Mouse (Mus musculus): ENCODE measurements around the gene Cd2bp2. TPM values are rescaled to one million over a fixed set of nuclear protein-coding genes. Genes with fewer than 3 reads are reported as not detected.

Cd2bp2 gene
- total and polyA plus RNA-seq, 2 experiments = 11.8 to 12.4 TPM

DNA sequence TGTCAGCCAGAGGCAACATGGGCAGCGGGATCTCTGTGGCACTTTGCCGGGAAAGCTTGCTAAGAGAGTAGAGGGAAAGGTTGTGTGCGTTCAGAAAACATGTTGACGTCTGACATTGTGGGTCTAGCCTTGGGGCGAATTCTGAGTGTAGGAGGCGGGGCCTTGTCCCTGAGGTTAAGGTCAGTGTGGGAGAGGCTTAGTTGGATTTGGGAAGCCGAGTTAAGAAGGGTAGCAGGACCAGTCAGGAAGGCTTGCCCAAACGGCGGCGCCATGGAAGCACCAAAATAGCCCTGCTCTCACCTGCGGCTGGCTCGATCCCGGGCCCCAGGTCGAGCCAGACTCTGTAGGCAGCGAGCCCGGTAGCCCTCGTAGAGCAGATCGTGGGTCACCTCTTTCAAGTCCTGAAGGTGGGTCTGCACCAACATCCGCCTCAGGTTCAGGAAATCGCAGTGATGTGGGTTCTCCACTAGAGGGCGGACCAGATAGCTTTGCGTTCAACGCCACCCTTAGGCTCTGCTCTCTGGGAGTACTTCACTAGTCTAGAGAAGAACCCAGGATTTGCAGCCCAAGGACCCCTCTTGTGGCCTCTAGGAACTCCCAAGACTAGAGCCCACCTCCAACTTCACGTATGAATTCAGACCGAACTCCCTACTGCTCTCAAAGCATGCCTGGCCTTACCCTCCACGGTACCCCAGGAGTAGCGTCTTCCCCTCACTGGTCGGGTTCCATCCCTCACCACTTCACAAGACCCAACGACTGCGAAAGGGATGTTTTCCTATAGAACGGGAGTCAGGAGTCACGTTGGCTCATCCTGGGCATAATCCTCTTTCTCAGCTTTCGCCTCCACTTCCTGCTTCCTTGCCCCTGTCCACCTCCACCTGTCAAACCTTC lies 19.4 kb upstream of the Cd2bp2 start:
- H3K36me3 ChIP-seq (ENCODE audit: control insufficient read depth, insufficient read depth, low read length) = no peaks in the 10 kb centered on the region
- peak overlapping the region; percentile 45 for H3K9ac ChIP-seq (ENCODE audit: low read depth, low read length)
- H3K4me1 ChIP-seq (ENCODE audit: control insufficient read depth, insufficient read depth, low read length) = no peaks in the 10 kb centered on the region
- H3K79me2 ChIP-seq (ENCODE audit: control insufficient read depth, insufficient read depth, low read length) = no peaks in the 10 kb centered on the region
- DNase-seq (ENCODE audit: extremely low read depth, low read depth, low spot score) = peak; percentile 58
- no peak overlapping the region for H3K27ac ChIP-seq (replicated peaks; ENCODE audit: insufficient read depth, low read depth, low read length)
- 25% methylated on average over 33 of the region's 33 CpGs for WGBS
- no peaks in the 10 kb centered on the region for H3K27me3 ChIP-seq (ENCODE audit: control insufficient read depth, insufficient read depth, low read length)
- H3K4me3 ChIP-seq (ENCODE audit: insufficient read depth, low read depth, low read length) = peak overlapping the region; percentile 47
- TF ChIP-seq POLR2A (IDR thresholded peaks at IDR 0.05; ENCODE audit: extremely low read depth, insufficient read depth, low read length) (no peak), CTCF (IDR thresholded peaks at IDR 0.05; ENCODE audit: low read depth, low read length) (peak; percentile 91)

DNA sequence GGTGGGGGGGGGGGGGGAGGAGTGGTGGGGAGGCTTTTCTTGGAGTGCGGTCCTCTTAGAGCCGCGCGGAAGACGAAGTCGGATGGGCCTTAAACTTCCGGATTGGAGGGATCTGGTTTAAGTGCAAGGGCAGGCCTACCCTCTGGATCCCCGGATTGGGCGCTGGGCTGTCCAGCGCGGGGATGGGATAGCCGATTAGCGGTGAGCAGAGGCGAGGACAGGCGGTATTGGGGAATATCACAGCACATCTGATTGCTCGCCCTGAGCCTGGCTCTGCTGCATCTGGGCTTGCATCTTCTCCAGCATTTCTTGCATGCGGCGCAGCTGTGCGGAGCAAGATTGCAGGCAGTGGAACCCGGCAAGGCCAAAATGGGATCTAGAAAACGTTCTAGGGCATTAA lies 18.7 kb upstream of the Cd2bp2 start:
- H3K9ac ChIP-seq (ENCODE audit: low read depth, low read length) = peak overlapping the region; percentile 7; the same call in 1 of the 2 replicates
- H3K27ac ChIP-seq (replicated peaks; ENCODE audit: insufficient read depth, low read depth, low read length) = no peak overlapping the region
- H3K27me3 ChIP-seq (ENCODE audit: control insufficient read depth, insufficient read depth, low read length) = no peaks in the 10 kb centered on the region
- no peaks in the 10 kb centered on the region for H3K4me1 ChIP-seq (ENCODE audit: control insufficient read depth, insufficient read depth, low read length)
- no peaks in the 10 kb centered on the region for H3K36me3 ChIP-seq (ENCODE audit: control insufficient read depth, insufficient read depth, low read length)
- H3K4me3 ChIP-seq (ENCODE audit: insufficient read depth, low read depth, low read length) = peak overlapping the region; percentile 12; the same call in 1 of the 2 replicates
- no peak for DNase-seq (ENCODE audit: extremely low read depth, low read depth, low spot score)
- no peaks in the 10 kb centered on the region for H3K79me2 ChIP-seq (ENCODE audit: control insufficient read depth, insufficient read depth, low read length)
- 72% methylated on average over 21 of the region's 21 CpGs for WGBS
- TF ChIP-seq CTCF (IDR thresholded peaks at IDR 0.05; ENCODE audit: low read depth, low read length) = no peak
- no peak for TF ChIP-seq POLR2A (IDR thresholded peaks at IDR 0.05; ENCODE audit: extremely low read depth, insufficient read depth, low read length)

DNA sequence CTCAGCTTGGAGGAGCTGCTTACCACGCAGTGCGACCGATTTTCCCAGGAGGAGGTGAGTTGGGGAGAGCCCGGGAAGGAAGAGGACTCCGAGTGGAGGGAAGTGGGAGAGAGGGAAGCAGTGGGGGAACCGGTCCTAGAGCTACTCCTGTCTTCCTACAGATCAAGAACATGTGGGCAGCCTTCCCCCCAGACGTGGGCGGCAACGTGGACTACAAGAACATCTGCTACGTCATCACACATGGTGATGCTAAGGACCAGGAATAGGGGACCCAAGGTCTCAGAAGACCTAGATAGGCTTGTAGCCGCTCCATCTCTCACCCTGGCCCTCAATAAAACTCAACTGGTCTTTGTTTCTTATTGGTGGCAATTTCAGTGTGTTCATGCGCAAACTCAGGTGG lies 18.1 kb upstream of the Cd2bp2 start:
- H3K9ac ChIP-seq (ENCODE audit: low read depth, low read length) = no peak overlapping the region
- no peaks in the 10 kb centered on the region for H3K4me1 ChIP-seq (ENCODE audit: control insufficient read depth, insufficient read depth, low read length)
- no peak for DNase-seq (ENCODE audit: extremely low read depth, low read depth, low spot score)
- H3K27ac ChIP-seq (replicated peaks; ENCODE audit: insufficient read depth, low read depth, low read length) = no peak overlapping the region
- H3K4me3 ChIP-seq (ENCODE audit: insufficient read depth, low read depth, low read length) = no peak overlapping the region
- no peaks in the 10 kb centered on the region for H3K36me3 ChIP-seq (ENCODE audit: control insufficient read depth, insufficient read depth, low read length)
- no peaks in the 10 kb centered on the region for H3K79me2 ChIP-seq (ENCODE audit: control insufficient read depth, insufficient read depth, low read length)
- no peaks in the 10 kb centered on the region for H3K27me3 ChIP-seq (ENCODE audit: control insufficient read depth, insufficient read depth, low read length)
- 71% methylated on average over 12 of the region's 12 CpGs for WGBS
- peak; percentile 23; the same call in 1 of the 2 replicates for TF ChIP-seq CTCF (IDR thresholded peaks at IDR 0.05; ENCODE audit: low read depth, low read length)
- TF ChIP-seq POLR2A (IDR thresholded peaks at IDR 0.05; ENCODE audit: extremely low read depth, insufficient read depth, low read length) = no peak

DNA sequence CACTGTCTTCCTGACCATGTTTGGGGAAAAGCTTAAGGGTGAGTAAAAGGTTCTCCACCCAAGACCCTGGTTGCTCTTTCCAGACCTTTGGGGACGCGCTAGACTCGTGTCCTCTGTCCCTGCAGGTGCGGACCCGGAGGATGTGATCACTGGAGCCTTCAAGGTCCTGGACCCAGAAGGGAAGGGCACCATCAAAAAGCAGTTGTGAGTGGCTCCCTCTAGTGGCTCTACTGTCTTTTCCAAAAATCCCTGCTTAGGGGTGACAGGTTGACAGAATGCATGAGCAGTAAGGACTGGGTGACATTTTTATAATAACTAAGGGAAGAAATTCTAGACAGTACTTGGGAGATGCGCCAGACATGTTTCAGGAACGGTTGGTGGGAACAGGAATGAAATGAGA lies 17.6 kb upstream of the Cd2bp2 start:
- WGBS = 45% methylated on average over 7 of the region's 7 CpGs
- no peak for TF ChIP-seq POLR2A (IDR thresholded peaks at IDR 0.05; ENCODE audit: extremely low read depth, insufficient read depth, low read length)
- peak; percentile 59 for TF ChIP-seq CTCF (IDR thresholded peaks at IDR 0.05; ENCODE audit: low read depth, low read length)
- H3K36me3 ChIP-seq (ENCODE audit: control insufficient read depth, insufficient read depth, low read length) = no peaks in the 10 kb centered on the region
- H3K4me3 ChIP-seq (ENCODE audit: insufficient read depth, low read depth, low read length) = no peak overlapping the region
- no peaks in the 10 kb centered on the region for H3K27me3 ChIP-seq (ENCODE audit: control insufficient read depth, insufficient read depth, low read length)
- DNase-seq (ENCODE audit: extremely low read depth, low read depth, low spot score) = peak; percentile 38
- no peaks in the 10 kb centered on the region for H3K79me2 ChIP-seq (ENCODE audit: control insufficient read depth, insufficient read depth, low read length)
- no peak overlapping the region for H3K9ac ChIP-seq (ENCODE audit: low read depth, low read length)
- no peaks in the 10 kb centered on the region for H3K4me1 ChIP-seq (ENCODE audit: control insufficient read depth, insufficient read depth, low read length)
- no peak overlapping the region for H3K27ac ChIP-seq (replicated peaks; ENCODE audit: insufficient read depth, low read depth, low read length)

DNA sequence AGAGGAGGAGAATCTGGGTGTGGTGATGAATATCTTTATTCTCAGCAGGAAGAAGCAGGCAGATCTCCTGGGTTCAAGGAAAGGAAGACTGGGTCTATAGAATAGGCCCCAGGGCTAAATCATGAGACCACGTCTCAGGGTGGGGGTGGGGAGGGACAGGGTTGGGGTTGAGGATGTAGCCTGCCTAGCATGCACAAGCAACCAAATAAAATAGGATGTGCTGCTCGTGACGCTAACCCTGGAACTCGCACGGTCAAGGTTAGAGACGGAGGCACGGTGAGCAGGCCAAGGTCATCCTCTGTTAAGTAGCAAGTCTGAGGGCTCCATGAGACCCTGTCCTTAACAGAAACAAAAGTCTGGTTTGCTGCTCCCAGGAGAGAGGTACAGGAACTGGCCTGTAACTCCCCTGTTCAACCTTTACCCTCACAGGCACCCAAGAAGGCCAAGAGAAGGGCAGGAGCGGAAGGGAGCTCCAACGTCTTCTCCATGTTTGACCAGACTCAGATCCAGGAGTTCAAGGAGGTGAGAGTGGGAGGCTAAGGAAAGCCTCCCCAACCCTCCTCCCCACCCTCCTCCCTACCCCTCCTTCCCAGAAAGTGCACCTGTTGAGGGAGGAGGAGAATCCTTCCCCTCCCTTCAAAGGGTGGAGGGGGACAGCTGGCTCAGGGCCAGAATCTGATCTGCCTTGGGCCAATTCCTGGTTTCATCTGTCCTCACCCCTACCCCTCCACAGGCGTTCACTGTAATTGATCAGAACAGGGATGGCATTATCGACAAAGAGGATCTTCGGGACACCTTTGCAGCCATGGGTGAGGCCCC lies 16.8 kb upstream of the Cd2bp2 start:
- Histone ChIP-seq H3K36me3 (ENCODE audit: control insufficient read depth, insufficient read depth, low read length) (no peaks in the 10 kb centered on the region), H3K4me1 (ENCODE audit: control insufficient read depth, insufficient read depth, low read length) (no peaks in the 10 kb centered on the region), H3K27ac (replicated peaks; ENCODE audit: insufficient read depth, low read depth, low read length) (no peak overlapping the region), H3K4me3 (ENCODE audit: insufficient read depth, low read depth, low read length) (no peak overlapping the region), H3K9ac (ENCODE audit: low read depth, low read length) (no peak overlapping the region), H3K79me2 (ENCODE audit: control insufficient read depth, insufficient read depth, low read length) (peaks cover 5% of the 10 kb centered on the region), H3K27me3 (ENCODE audit: control insufficient read depth, insufficient read depth, low read length) (no peaks in the 10 kb centered on the region)
- DNase-seq (ENCODE audit: extremely low read depth, low read depth, low spot score) = no peak
- WGBS = 87% methylated on average over 12 of the region's 12 CpGs
- TF ChIP-seq POLR2A (IDR thresholded peaks at IDR 0.05; ENCODE audit: extremely low read depth, insufficient read depth, low read length) = no peak
- TF ChIP-seq CTCF (IDR thresholded peaks at IDR 0.05; ENCODE audit: low read depth, low read length) = no peak
